Mouse (Mus musculus): ENCODE data around the gene Lamc1. TPM values are rescaled to one million over a fixed set of nuclear protein-coding genes. Genes with fewer than 3 reads are reported as not detected.
A peak's percentile ranks its signal among the peaks of the same experiment; 100 is the strongest.
"Not testable (repeated sequence)": the region's sequence is repeated elsewhere in the genome, so short reads cannot be mapped to it uniquely, and the experiment has no call there.

Gene Lamc1
- total RNA-seq, 2 experiments from 2014 or later: 27.0 to 27.2 TPM

GRCm38 (mm10) chr1:153353736-153354430, 21.3 kb upstream of the Lamc1 start:
- Histone ChIP-seq H3K4me3 (no peak overlapping the region), H3K27ac (no peak overlapping the region)
- no peak for DNase-seq (ENCODE audit: low spot score in 2 of 2)
- TF ChIP-seq CTCF (conservative IDR thresholded peaks at IDR 0.05): no peak

DNA sequence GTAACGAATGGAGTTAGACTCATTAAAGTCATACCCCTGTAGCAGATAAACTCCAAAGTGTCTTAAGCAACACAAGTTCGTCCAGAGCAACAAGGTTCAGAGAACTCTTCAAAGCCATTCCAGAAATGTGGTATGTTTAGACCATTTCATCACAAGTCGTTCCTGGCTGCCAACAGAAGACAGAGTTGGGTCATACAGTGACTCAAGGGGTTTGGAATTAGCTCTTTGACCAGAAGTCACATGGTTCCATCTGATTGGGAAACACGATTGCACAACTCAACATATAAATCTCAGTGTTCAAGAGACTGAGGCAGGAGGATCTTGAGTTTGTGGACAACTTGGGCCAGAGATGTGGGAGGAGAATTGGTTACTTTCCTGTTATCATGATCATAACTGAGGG, 18.4 kb upstream of the Lamc1 start:
- TF ChIP-seq CTCF (conservative IDR thresholded peaks at IDR 0.05): no peak
- no peak for DNase-seq (ENCODE audit: low spot score in 2 of 2)
- Histone ChIP-seq H3K27ac (no peak overlapping the region), H3K4me3 (no peak overlapping the region)

GRCm38 (mm10) chr1:153347726-153348125, 15.1 kb upstream of the Lamc1 start:
- no peak for TF ChIP-seq CTCF (conservative IDR thresholded peaks at IDR 0.05)
- H3K27ac ChIP-seq: no peak overlapping the region
- no peak for DNase-seq (ENCODE audit: low spot score in 2 of 2)
- H3K4me3 ChIP-seq: no peak overlapping the region

- TF ChIP-seq CTCF (conservative IDR thresholded peaks at IDR 0.05): no peak
- DNase-seq (ENCODE audit: low spot score in 2 of 2): no peak
- Histone ChIP-seq H3K4me3 (no peak overlapping the region), H3K27ac (no peak overlapping the region)
Measured at GRCm38 (mm10) chr1:153347040-153347439, 14.5 kb upstream of the Lamc1 start.

GRCm38 (mm10) chr1:153345699-153346291, 13.2 kb upstream of the Lamc1 start:
- TF ChIP-seq CTCF (conservative IDR thresholded peaks at IDR 0.05): no peak
- H3K27ac ChIP-seq: no peak overlapping the region
- peak overlapping the region; percentile 17; the same call in 1 of the 2 replicates for H3K4me3 ChIP-seq
- DNase-seq (ENCODE audit: low spot score in 2 of 2): no peak

DNA sequence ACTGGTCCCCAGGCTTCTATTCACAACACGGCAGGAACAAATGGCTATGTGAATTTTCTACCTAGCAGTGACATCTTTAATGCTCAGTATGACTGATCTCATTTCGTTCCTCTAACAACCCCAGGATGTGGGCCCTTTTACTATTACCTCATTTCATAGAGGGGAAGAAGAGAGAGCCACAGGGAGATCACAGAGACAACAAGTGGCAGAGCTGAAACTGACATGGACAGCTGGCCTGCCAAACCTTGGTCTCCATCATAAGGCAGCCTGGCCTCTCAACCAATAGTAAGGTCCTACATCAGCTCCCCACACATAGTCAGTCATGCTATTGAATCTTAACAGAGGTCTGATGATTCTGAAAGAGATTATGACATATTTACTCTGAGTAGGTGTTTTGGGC, 12.4 kb upstream of the Lamc1 start:
- Histone ChIP-seq H3K4me3 (no peak overlapping the region), H3K27ac (no peak overlapping the region)
- no peak for DNase-seq (ENCODE audit: low spot score in 2 of 2)
- no peak for TF ChIP-seq CTCF (conservative IDR thresholded peaks at IDR 0.05)

GRCm38 (mm10) chr1:153335451-153335850, 2.9 kb upstream of the Lamc1 start:
- not testable (repeated sequence) for DNase-seq (ENCODE audit: low spot score in 2 of 2); H3K27ac ChIP-seq; H3K4me3 ChIP-seq

DNA sequence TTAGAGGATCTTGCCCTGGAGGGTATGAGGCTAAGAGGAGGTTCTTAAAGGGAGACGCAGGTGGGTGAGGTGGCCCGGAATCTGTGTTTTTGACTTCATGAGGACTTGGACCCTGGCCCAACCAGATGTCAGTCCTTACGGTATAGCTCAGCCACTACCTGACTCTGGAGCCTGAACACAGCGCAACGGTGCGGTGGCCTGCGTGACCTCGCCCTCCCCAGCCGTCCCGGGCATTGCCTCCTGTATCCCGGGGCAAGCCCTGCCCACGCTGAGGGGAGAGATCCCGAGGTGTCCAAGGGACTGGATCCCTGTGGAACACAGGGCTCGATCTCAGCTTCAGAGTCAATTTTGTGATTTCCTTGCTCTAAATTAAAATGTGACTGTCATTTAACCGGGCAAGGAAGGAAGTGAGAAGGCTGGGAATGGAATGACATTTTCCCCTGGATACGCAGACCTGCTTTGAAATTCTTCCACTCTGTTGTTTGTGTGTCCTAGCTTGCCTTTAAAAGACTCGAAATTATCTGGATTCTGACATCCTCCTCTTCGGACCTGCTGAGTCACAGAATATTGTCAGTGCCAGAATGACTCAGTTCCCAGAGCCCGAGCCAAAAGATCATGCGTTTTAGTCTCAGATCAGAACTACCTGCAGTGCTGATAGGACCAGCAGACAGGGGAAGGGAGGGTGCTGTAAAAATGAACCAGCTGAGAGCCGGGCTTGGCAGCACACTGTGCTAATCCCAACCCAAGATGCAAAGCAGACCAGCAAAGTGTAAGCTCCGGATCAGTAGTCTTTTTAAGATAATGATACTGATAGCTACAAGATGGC, 923 bp upstream of the Lamc1 start:
- Histone ChIP-seq H3K27ac (peak overlapping the region; percentile 98), H3K4me3 (peak overlapping the region; percentile 94)
- peak; percentile 12 to 41 for DNase-seq (ENCODE audit: low spot score in 2 of 2)
- no peak for TF ChIP-seq CTCF (conservative IDR thresholded peaks at IDR 0.05)

- peak; percentile 19 to 33 for DNase-seq (ENCODE audit: low spot score in 2 of 2)
- peak overlapping the region; percentile 98 for H3K27ac ChIP-seq
Measured at GRCm38 (mm10) chr1:153331796-153332443, 666 bp downstream of the Lamc1 start.

DNA sequence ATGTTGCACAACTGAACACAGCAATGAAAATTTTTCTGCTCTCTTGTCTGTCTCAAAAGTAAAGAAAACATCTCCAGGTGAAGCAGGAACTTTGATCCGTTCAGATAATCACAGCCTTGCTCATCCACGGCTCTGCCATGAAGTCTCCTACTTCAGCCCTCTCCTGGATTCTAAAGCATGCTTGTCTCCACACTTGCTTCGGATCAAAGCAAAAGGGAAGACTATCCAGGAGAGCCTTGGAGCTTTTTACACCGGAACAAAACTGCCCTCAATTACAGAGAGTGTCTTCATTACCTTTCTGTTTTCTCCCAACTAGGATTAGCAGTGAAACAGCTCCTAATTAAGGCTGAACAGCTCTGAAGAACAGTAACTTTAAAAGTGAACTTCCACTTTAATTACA, 1.4 kb downstream of the Lamc1 start:
- TF ChIP-seq CTCF (conservative IDR thresholded peaks at IDR 0.05): no peak
- Histone ChIP-seq H3K27ac (peak overlapping the region; percentile 98; the same call in 1 of the 2 replicates), H3K4me3 (peak overlapping the region; percentile 94)
- DNase-seq (ENCODE audit: low spot score in 2 of 2): no peak

More at GRCm38 (mm10) chr1:153331796-153332443, 666 bp downstream of the Lamc1 start:
- peak; percentile 68 for TF ChIP-seq CTCF (conservative IDR thresholded peaks at IDR 0.05)
- peak overlapping the region; percentile 94 for H3K4me3 ChIP-seq

DNA sequence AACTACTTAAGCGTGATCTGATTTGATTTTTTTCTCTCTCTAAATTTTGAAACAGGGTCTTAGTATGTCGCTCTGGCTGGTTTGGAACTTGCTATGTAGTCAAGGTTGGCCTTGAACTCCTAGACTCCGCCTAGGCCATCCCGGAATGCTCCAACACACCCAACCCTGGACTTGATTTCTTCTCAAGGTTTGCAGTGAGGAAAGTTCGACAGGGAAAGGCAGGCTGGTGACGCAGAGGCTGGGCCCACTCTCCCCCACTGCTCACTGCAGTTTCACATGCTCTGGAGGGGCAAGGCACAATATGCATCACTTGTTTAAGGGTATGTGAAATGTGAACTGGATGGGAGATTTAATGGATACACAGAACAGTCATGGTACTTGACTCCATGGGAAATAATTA, 3.3 kb downstream of the Lamc1 start:
- Histone ChIP-seq H3K27ac (no peak overlapping the region), H3K4me3 (peak overlapping the region; percentile 94; the same call in 1 of the 2 replicates)
- TF ChIP-seq CTCF (conservative IDR thresholded peaks at IDR 0.05): no peak
- no peak for DNase-seq (ENCODE audit: low spot score in 2 of 2)

DNA sequence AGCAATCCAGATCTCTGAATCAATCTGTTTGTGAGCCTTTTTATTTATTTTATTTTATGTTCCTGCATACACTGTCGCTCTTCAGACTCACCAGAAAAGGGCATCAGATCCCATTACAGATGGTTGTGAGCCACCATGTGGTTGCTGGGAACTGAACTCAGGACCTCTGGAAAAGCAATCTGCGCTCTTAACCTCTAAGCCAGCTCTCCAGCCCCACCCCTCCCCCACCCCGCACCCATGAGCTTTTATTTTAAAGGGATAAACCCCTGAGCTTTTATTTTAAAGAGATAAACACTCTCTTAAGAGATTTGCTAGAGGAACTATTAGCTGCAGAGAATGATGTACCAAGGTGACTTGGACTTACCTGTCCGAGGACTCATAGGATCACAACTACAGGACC, 5.5 kb downstream of the Lamc1 start:
- no peak for DNase-seq (ENCODE audit: low spot score in 2 of 2)
- H3K4me3 ChIP-seq: no peak overlapping the region
- no peak overlapping the region for H3K27ac ChIP-seq
- no peak for TF ChIP-seq CTCF (conservative IDR thresholded peaks at IDR 0.05)

- no peak for DNase-seq (ENCODE audit: low spot score in 2 of 2)
- Histone ChIP-seq H3K27ac (no peak overlapping the region), H3K4me3 (no peak overlapping the region)
- TF ChIP-seq CTCF (conservative IDR thresholded peaks at IDR 0.05): no peak
Measured at GRCm38 (mm10) chr1:153326226-153326625, 6.4 kb downstream of the Lamc1 start.
